Mouse (Mus musculus): ENCODE results near the gene Kcnip3.

DNA sequence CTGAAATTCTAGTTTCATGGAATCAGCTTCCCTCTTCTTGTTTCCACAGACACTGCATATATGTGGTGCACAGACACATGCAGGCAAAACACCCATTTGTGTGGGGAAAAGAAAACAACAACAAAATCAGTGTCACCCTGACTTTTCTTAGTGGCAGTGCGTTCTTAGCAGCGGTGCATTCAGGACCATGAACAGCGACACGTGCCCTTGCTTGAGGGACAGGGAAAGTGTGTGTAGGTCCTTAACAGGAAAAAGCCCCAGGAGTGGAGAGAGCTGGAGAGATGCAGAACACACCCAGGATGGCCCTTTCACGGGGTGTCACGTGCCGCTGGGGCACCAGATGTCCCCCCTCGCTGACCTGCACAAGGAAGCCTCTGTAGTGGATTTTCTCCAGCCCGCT, 10.5 kb upstream of the Kcnip3 start:
- no peak for TF ChIP-seq USF1 (IDR thresholded peaks at IDR 0.05; ENCODE audit: low read depth)
- no peak for TF ChIP-seq POLR2A (IDR thresholded peaks at IDR 0.05; ENCODE audit: insufficient read length, low read depth)
- no peak for TF ChIP-seq MAX (IDR thresholded peaks at IDR 0.05; ENCODE audit: low read depth)
- no peak for TF ChIP-seq TCF12 (IDR thresholded peaks at IDR 0.05; ENCODE audit: insufficient read depth, poor library complexity, severe bottlenecking)
- TF ChIP-seq POLR2AphosphoS2 (IDR thresholded peaks at IDR 0.05; ENCODE audit: insufficient read length, low read depth), result no peak
- TF ChIP-seq MYOD1 (IDR thresholded peaks at IDR 0.05; ENCODE audit: control insufficient read depth in 1 of 3, insufficient read length in 2 of 3, low read depth in 2 of 3), result no peak
- TF ChIP-seq SRF (IDR thresholded peaks at IDR 0.05; ENCODE audit: control insufficient read depth, insufficient read length, low read depth), result no peak
